Mouse (Mus musculus): ENCODE data around the gene Bex4.

- no peak for TF ChIP-seq CTCF (IDR thresholded peaks at IDR 0.05; ENCODE audit: insufficient read depth, low read length)
- no peak for TF ChIP-seq POLR2A (IDR thresholded peaks at IDR 0.05; ENCODE audit: borderline replicate concordance, extremely low read depth, low read depth, low read length)
Measured at GRCm38 (mm10) chrX:136170625-136171024, 31.8 kb downstream of the Bex4 start.
